Mouse (Mus musculus) thymus, postnatal 25 days (tissue): ENCODE results near the gene Copz2.
"Not testable (repeated sequence)": the region's sequence is repeated elsewhere in the genome, so short reads cannot be mapped to it uniquely, and the experiment has no call there.

Experiments
- DNase-seq: peaks from one replicate; pipeline ENCODE4 v3.0.0; 2022

The Copz2 gene

GRCm38 (mm10) chr11:96849681-96850467, at the start of gene Copz2:
Copz2 (plus strand) TSS chr11:96849870.
- no peak for DNase-seq

GRCm38 (mm10) chr11:96805606-96806005, 44.1 kb upstream of the Copz2 start:
- no peak for DNase-seq

GRCm38 (mm10) chr11:96808066-96808465, 41.6 kb upstream of the Copz2 start:
- no peak for DNase-seq

GRCm38 (mm10) chr11:96809562-96810235, 40.0 kb upstream of the Copz2 start:
- no peak for DNase-seq

- not testable (repeated sequence) for DNase-seq
Observed at GRCm38 (mm10) chr11:96811188-96811587, 38.5 kb upstream of the Copz2 start.

- DNase-seq: no peak
Observed at GRCm38 (mm10) chr11:96813455-96813854, 36.2 kb upstream of the Copz2 start.

- DNase-seq: no peak
Observed at GRCm38 (mm10) chr11:96813920-96814319, 35.8 kb upstream of the Copz2 start.

- DNase-seq: no peak
Observed at GRCm38 (mm10) chr11:96814443-96814842, 35.2 kb upstream of the Copz2 start.

- no peak for DNase-seq
Observed at GRCm38 (mm10) chr11:96815895-96816294, 33.8 kb upstream of the Copz2 start.

- DNase-seq: no peak
Observed at GRCm38 (mm10) chr11:96816494-96816893, 33.2 kb upstream of the Copz2 start.

GRCm38 (mm10) chr11:96816979-96817378, 32.7 kb upstream of the Copz2 start:
- DNase-seq: no peak

GRCm38 (mm10) chr11:96818128-96818710, 31.5 kb upstream of the Copz2 start:
- DNase-seq: no peak

- no peak for DNase-seq
Observed at GRCm38 (mm10) chr11:96821956-96822355, 27.7 kb upstream of the Copz2 start.

- DNase-seq: no peak
Observed at GRCm38 (mm10) chr11:96822675-96823470, 26.8 kb upstream of the Copz2 start.

- no peak for DNase-seq
Observed at GRCm38 (mm10) chr11:96823471-96823837, 26.2 kb upstream of the Copz2 start.

- peak; percentile 90 for DNase-seq
Observed at GRCm38 (mm10) chr11:96823880-96824782, 25.5 kb upstream of the Copz2 start.

- no peak for DNase-seq
Observed at GRCm38 (mm10) chr11:96824783-96825495, 24.7 kb upstream of the Copz2 start.

- no peak for DNase-seq
Observed at GRCm38 (mm10) chr11:96826481-96826880, 23.2 kb upstream of the Copz2 start.

GRCm38 (mm10) chr11:96827062-96827581, 22.5 kb upstream of the Copz2 start:
- DNase-seq: no peak

- no peak for DNase-seq
Observed at GRCm38 (mm10) chr11:96827917-96828316, 21.8 kb upstream of the Copz2 start.

- no peak for DNase-seq
Observed at GRCm38 (mm10) chr11:96828881-96829280, 20.8 kb upstream of the Copz2 start.
